Mouse (Mus musculus): ENCODE results near the gene Snrnp25. TPM values are rescaled to one million over a fixed set of nuclear protein-coding genes. Genes with fewer than 3 reads are reported as not detected.

The Snrnp25 gene
- polyA plus RNA-seq, 1 experiment from 2014 or later, result 67.0 TPM

GRCm38 (mm10) chr11:32256566-32256965 is 51.4 kb downstream of the Snrnp25 start:
- H3K9me3 ChIP-seq (replicated peaks; ENCODE audit: control insufficient read depth, low read length), result no peaks in the 10 kb centered on the region
- H3K36me3 ChIP-seq (ENCODE audit: control insufficient read depth, insufficient read depth, low read length), result peaks cover 40% of the 10 kb centered on the region
- WGBS, result 92% methylated on average over 3 of the region's 3 CpGs
- H3K27ac ChIP-seq (ENCODE audit: low read depth, low read length), result no peak overlapping the region
- no peak overlapping the region for H3K9ac ChIP-seq (ENCODE audit: low read length)
- H3K4me3 ChIP-seq (ENCODE audit: low read depth, low read length), result no peak overlapping the region
- ATAC-seq (no peak), DNase-seq (ENCODE audit: low spot score) (no peak)
- no peaks in the 10 kb centered on the region for H3K4me1 ChIP-seq (ENCODE audit: control insufficient read depth, insufficient read depth, low read length)
- H3K4me2 ChIP-seq (ENCODE audit: low read length), result no peak overlapping the region
- no peaks in the 10 kb centered on the region for H3K27me3 ChIP-seq (replicated peaks; ENCODE audit: control insufficient read depth, insufficient read depth, low read length)

Other genes starting within 250 kb of the Snrnp25 start
- gene 4930524B15Rik, start 239.8 kb upstream of the Snrnp25 start, polyA plus RNA-seq (2014; fragmentation: Nextera tagmentation; extraction: Ambion mirVana), result 0.14 and 0.25 TPM in 2 replicates
- gene Nsg2, start 205.0 kb upstream of the Snrnp25 start, polyA plus RNA-seq (2014; fragmentation: Nextera tagmentation; extraction: Ambion mirVana), result 304 and 315 TPM in 2 replicates
- not detected in 2 replicates for gene Il9r, start 5.1 kb upstream of the Snrnp25 start, polyA plus RNA-seq (2014; fragmentation: Nextera tagmentation; extraction: Ambion mirVana)
- 9.9 and 13.7 TPM in 2 replicates for gene Rhbdf1, start 16.9 kb downstream of the Snrnp25 start, polyA plus RNA-seq (2014; fragmentation: Nextera tagmentation; extraction: Ambion mirVana)
- 31.2 and 32.6 TPM in 2 replicates for gene Mpg, start 21.1 kb downstream of the Snrnp25 start, polyA plus RNA-seq (2014; fragmentation: Nextera tagmentation; extraction: Ambion mirVana)
- 27.9 and 28.1 TPM in 2 replicates for gene Nprl3, start 62.3 kb downstream of the Snrnp25 start, polyA plus RNA-seq (2014; fragmentation: Nextera tagmentation; extraction: Ambion mirVana)
- gene Hba-x, start 71.0 kb downstream of the Snrnp25 start, polyA plus RNA-seq (2014; fragmentation: Nextera tagmentation; extraction: Ambion mirVana), result 33.0 and 82.9 TPM in 2 replicates
- 2,348 and 2,639 TPM in 2 replicates for gene Hba-a1, start 78.1 kb downstream of the Snrnp25 start, polyA plus RNA-seq (2014; fragmentation: Nextera tagmentation; extraction: Ambion mirVana)
- 1.1 and 1.6 TPM in 2 replicates for gene Hbq1b, start 81.5 kb downstream of the Snrnp25 start, polyA plus RNA-seq (2014; fragmentation: Nextera tagmentation; extraction: Ambion mirVana)
- 5,936 and 7,230 TPM in 2 replicates for gene Hba-a2, start 91.1 kb downstream of the Snrnp25 start, polyA plus RNA-seq (2014; fragmentation: Nextera tagmentation; extraction: Ambion mirVana)
- gene Hbq1a, start 94.7 kb downstream of the Snrnp25 start, polyA plus RNA-seq (2014; fragmentation: Nextera tagmentation; extraction: Ambion mirVana), result 0.63 and 0.75 TPM in 2 replicates
- 13.4 and 17.0 TPM in 2 replicates for gene Sh3pxd2b, start 142.4 kb downstream of the Snrnp25 start, polyA plus RNA-seq (2014; fragmentation: Nextera tagmentation; extraction: Ambion mirVana)
- gene Ubtd2, start 250.0 kb downstream of the Snrnp25 start, polyA plus RNA-seq (2014; fragmentation: Nextera tagmentation; extraction: Ambion mirVana), result 71.7 and 76.2 TPM in 2 replicates

All from forebrain, embryonic 14.5 days (tissue).